Mouse (Mus musculus) lung, adult 2 months (tissue): ENCODE data around the gene Ovol2.

Source experiments
- CTCF ChIP-seq: fragments of 200-500 bp; IDR thresholded peaks from 2 replicates; pipeline ENCODE4 v1.5.1; 2011; ENCODE audit warnings: mild to moderate bottlenecking, low read length, control low read depth; ENCODE audit not compliant: insufficient read depth
- POLR2A ChIP-seq: fragments of 200-500 bp; IDR thresholded peaks from 2 replicates; pipeline ENCODE4 v1.6.1; 2011; ENCODE audit warnings: low read depth, mild to moderate bottlenecking, control low read depth, low read length, borderline replicate concordance; ENCODE audit errors: extremely low read depth

GRCm38 (mm10) chr2:144371566-144371965 is 39.6 kb upstream of the Ovol2 start:
- no peak for TF ChIP-seq CTCF
- no peak for TF ChIP-seq POLR2A
